Mouse (Mus musculus) ES-E14 (cell line): ENCODE data around the gene Ascc3. TPM values are rescaled to one million over a fixed set of nuclear protein-coding genes. Genes with fewer than 3 reads are reported as not detected.

Experiments
- DNase-seq: peaks from one replicate; pipeline ENCODE4 v3.0.0-alpha.2; 2013; ENCODE audit warnings: low read depth, low spot score
- H3K27ac ChIP-seq: 2 replicates; pipeline ENCODE4 v1.5.1; 2012; ENCODE audit warnings: low read depth, mild to moderate bottlenecking, low read length, moderate library complexity, mixed read lengths; ENCODE audit not compliant: poor library complexity, insufficient read depth, severe bottlenecking
- H3K36me3 ChIP-seq: 2 replicates; pipeline ENCODE4 v1.6.1; 2012; ENCODE audit warnings: mild to moderate bottlenecking, low read length, moderate library complexity, mixed read lengths; ENCODE audit not compliant: control insufficient read depth, poor library complexity, insufficient read depth, severe bottlenecking
- H3K4me1 ChIP-seq, 2 experiments: fragments of 150-350 bp in 1 of 2; sonication (generic) in 1 of 2; 2 replicates each; pipeline ENCODE4 v1.6.1; 2012; ENCODE audit warnings: low read length in 2 of 2, mild to moderate bottlenecking in 1 of 2, mixed read lengths in 1 of 2; ENCODE audit not compliant: control insufficient read depth in 2 of 2, insufficient read depth in 2 of 2, poor library complexity in 1 of 2
- H3K4me3 ChIP-seq, 2 experiments: fragments of 150-350 bp in 1 of 2; sonication (generic) in 1 of 2; 2 replicates each; pipeline ENCODE4 v1.5.1; 2012; ENCODE audit warnings: low read length in 2 of 2, low read depth in 1 of 2, mild to moderate bottlenecking in 1 of 2, mixed read lengths in 1 of 2; ENCODE audit not compliant: insufficient read depth in 1 of 2, poor library complexity in 1 of 2, severe bottlenecking in 1 of 2
- H3K9ac ChIP-seq: 2 replicates; pipeline ENCODE4 v1.6.1; 2012; ENCODE audit warnings: low read depth, mild to moderate bottlenecking, low read length, mixed read lengths; ENCODE audit not compliant: poor library complexity, insufficient read depth, severe bottlenecking
- H3K9me3 ChIP-seq: fragments of 150-350 bp; sonication (generic); 2 replicates; pipeline ENCODE4 v1.6.1; 2012; ENCODE audit warnings: low read depth, mild to moderate bottlenecking, low read length; ENCODE audit not compliant: control insufficient read depth, insufficient read depth
- CHD2 ChIP-seq: IDR thresholded peaks from 2 replicates; pipeline ENCODE4 v1.6.1; 2014; ENCODE audit warnings: mild to moderate bottlenecking, low read depth, low read length, inconsistent platforms
- HCFC1 ChIP-seq: IDR thresholded peaks from 2 replicates; pipeline ENCODE4 v1.6.1; 2012; ENCODE audit warnings: low read length, inconsistent platforms, borderline replicate concordance; ENCODE audit not compliant: insufficient read depth
- MAFK ChIP-seq: IDR thresholded peaks from 2 replicates; pipeline ENCODE4 v1.6.1; 2014; ENCODE audit warnings: mild to moderate bottlenecking, low read depth, low read length, inconsistent platforms; ENCODE audit not compliant: insufficient read depth
- ZC3H11A ChIP-seq: IDR thresholded peaks from 2 replicates; pipeline ENCODE4 v1.6.1; 2012; ENCODE audit warnings: low read depth, mild to moderate bottlenecking, inconsistent platforms, low read length, borderline replicate concordance
- ZNF384 ChIP-seq: IDR thresholded peaks from 2 replicates; pipeline ENCODE4 v1.6.1; 2012; ENCODE audit warnings: low read depth, low read length, inconsistent platforms
- in situ Hi-C, 2 experiments: fragments of 600-800 bp; cut with MboI; formaldehyde crosslinking; loops; one replicate each; pipeline ENCODE4 v1.15.1; 2025; ENCODE audit warnings: low sequenced_read_pairs in 2 of 2, inconsistent platforms in 1 of 2; ENCODE audit not compliant: unreplicated experiment in 2 of 2
- total RNA-seq: library from RNA; depleted of rRNA; stranded (reverse); fragments of 300-350 nt; gene quantifications from 2 replicates; pipeline ENCODE4 v1.2.3, GENCODE M21; 2012

Gene Ascc3
- total RNA-seq, 1 experiment = 32.9 TPM

DNA sequence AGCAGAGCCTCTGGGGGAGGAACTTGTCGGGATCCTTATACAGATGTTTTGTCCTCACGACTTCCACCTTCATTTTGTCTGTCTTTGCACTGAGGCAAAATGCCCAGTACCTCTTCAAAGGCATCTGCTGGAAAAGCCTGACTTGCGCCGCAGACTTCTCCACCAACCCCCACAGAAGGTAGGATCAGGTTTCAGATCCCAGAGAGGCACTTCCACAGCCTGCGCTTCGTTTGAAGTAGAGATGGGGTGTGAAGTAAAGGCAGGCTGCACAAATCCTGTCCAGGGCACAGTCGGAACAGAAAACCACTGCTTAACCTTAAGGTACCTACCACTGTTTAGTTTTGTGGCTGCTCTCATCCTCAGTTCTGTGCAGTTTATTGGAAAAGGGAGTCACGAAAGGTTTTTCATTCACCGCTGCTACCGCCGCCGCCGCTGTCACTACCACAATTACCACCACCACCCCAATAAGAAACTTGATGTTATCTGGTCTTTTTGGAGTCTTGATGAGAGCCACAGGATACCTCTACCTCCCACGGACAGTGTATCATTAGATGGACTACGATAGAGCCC lies 300.4 kb downstream of the Ascc3 start:
- H3K4me3 ChIP-seq = no peak overlapping the region
- no peak overlapping the region for H3K9ac ChIP-seq
- H3K4me1 ChIP-seq = no peaks in the 10 kb centered on the region
- H3K36me3 ChIP-seq = no peaks in the 10 kb centered on the region
- no peaks in the 10 kb centered on the region for H3K9me3 ChIP-seq
- no peak overlapping the region for H3K27ac ChIP-seq
- TF ChIP-seq MAFK = no peak
- TF ChIP-seq CHD2 = no peak
- no peak for TF ChIP-seq ZNF384
- TF ChIP-seq HCFC1 = no peak
- TF ChIP-seq ZC3H11A = no peak
- in situ Hi-C loops = no loop called here
- no peak for DNase-seq

DNA sequence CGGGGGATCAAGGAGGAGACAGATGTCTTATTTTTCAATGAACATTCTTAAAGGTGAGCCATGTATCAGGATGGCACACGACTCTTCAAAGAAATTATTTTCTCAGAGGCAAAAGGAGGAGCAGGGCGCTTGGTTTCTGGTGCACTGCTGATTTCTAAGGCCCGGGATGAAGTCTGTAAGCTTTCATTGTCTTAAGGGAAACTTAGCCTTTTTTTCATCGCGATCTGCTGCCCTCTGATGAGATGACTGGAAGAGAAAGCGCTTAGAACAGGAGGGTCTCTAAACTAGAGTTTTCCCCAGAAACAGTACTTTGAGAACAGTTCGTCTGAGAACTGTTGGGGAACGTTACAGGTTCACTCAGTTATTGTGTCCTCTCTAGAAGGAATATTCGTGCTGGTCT lies 301.1 kb downstream of the Ascc3 start:
- in situ Hi-C loops = no loop called here
- Histone ChIP-seq H3K9me3 (no peaks in the 10 kb centered on the region), H3K4me1 (no peaks in the 10 kb centered on the region), H3K4me3 (no peak overlapping the region), H3K9ac (no peak overlapping the region), H3K36me3 (no peaks in the 10 kb centered on the region), H3K27ac (no peak overlapping the region)
- no peak for DNase-seq
- TF ChIP-seq HCFC1 (no peak), CHD2 (no peak), ZNF384 (no peak)

GRCm38 (mm10) chr10:50894170-50894991 lies 301.9 kb downstream of the Ascc3 start, which contains the start of gene Sim1:
TSS of gene Sim1 (plus strand) at chr10:50894754.
- in situ Hi-C loops = no loop called here
- no peaks in the 10 kb centered on the region for H3K4me1 ChIP-seq
- peak within 1 kb of the TSS; percentile 58 to 59 for H3K4me3 ChIP-seq
- H3K9ac ChIP-seq = no peak within 1 kb of the TSS; the same call in 1 of the 2 replicates
- DNase-seq = peak; percentile 84
- TF ChIP-seq MAFK (no peak), CHD2 (peak; percentile 81; the same call in 1 of the 2 replicates)
- H3K27ac ChIP-seq = no peak within 1 kb of the TSS
- H3K9me3 ChIP-seq = no peaks in the 10 kb centered on the region
- H3K36me3 ChIP-seq = no peaks in the 10 kb centered on the region

DNA sequence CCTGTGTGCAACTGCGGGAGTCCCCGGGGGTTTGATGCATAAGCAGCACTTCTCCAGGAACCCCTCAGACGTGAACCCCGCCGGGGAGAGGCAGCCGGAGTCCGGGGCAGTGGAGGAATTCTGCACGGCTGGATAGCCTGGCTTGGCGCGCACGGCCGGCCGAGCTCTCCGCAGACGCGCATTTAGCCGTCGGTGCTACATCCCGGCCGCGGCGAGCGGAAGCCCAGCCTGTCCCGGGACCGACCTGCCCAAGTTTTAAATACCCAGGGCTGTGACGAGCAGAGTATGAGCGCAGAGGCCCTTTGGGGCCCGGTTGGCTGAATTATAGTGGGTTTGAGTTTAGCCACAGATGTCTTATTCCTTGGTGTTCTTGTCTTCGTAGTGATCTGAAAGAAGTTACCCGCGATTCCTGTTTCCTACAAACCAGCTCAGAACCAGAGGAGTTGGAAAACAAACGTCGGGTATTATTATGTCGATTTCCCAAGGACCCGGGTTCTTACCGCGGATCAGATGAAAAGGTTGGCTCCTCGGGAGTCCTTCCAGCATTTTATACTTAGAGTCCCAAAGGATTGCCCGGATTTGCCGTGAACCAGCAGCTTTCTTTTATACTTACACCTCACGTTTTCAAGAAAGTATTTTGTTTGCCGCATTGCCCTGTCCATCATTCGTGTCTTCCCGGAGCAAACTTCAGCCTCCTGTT lies 302.8 kb downstream of the Ascc3 start:
- H3K4me1 ChIP-seq = no peaks in the 10 kb centered on the region
- peak overlapping the region; percentile 58 to 59 for H3K4me3 ChIP-seq
- in situ Hi-C loops = no loop called here
- H3K9me3 ChIP-seq = no peaks in the 10 kb centered on the region
- no peaks in the 10 kb centered on the region for H3K36me3 ChIP-seq
- no peak overlapping the region for H3K27ac ChIP-seq
- TF ChIP-seq MAFK (no peak), ZNF384 (no peak), ZC3H11A (no peak), CHD2 (no peak), HCFC1 (no peak)
- DNase-seq = no peak
- H3K9ac ChIP-seq = no peak overlapping the region
